Mouse (Mus musculus) liver, embryonic 11.5 days (tissue): ENCODE measurements at regions not wholly inside any gene's neighbourhood (a gene's known extent, or its start where the extent isn't known, plus 50 kb on each side); places are given as distances from the start of the nearest gene placed in this dataset.

Experiments
- ATAC-seq: fragments of 200-750 bp; cut with Nextera tagmentation; replicated peaks from 2 replicates; pipeline ENCODE4 v1.8.0; 2017; ENCODE audit warnings: moderate number of reproducible peaks, mild to moderate bottlenecking, moderate TSS enrichment, moderate library complexity; ENCODE audit not compliant: low FRiP score
- DNase-seq: peaks from one replicate; pipeline ENCODE4 v3.0.0-alpha.2; 2017; ENCODE audit warnings: low spot score
- H3K27ac ChIP-seq: fragments of 300-500 bp; sonication (generic); 2 replicates; pipeline ENCODE4 v1.5.1; 2014; ENCODE audit warnings: mild to moderate bottlenecking, low read depth, low read length, control low read depth
- H3K27me3 ChIP-seq: fragments of 300-500 bp; sonication (generic); replicated peaks from 2 replicates; pipeline ENCODE4 v1.6.1; 2014; ENCODE audit warnings: low read length, mixed read lengths; ENCODE audit not compliant: control insufficient read depth, insufficient read depth
- H3K36me3 ChIP-seq: fragments of 300-500 bp; sonication (generic); 2 replicates; pipeline ENCODE4 v1.6.1; 2014; ENCODE audit warnings: mild to moderate bottlenecking, low read length, moderate library complexity, mixed read lengths; ENCODE audit not compliant: control insufficient read depth, insufficient read depth
- H3K4me1 ChIP-seq: fragments of 300-500 bp; sonication (generic); replicated peaks from 2 replicates; pipeline ENCODE4 v1.6.1; 2014; ENCODE audit warnings: low read length, mixed read lengths; ENCODE audit not compliant: control insufficient read depth, insufficient read depth
- H3K4me2 ChIP-seq: fragments of 300-500 bp; sonication (generic); 2 replicates; pipeline ENCODE4 v1.6.1; 2014; ENCODE audit warnings: mild to moderate bottlenecking, control low read depth, moderate library complexity
- H3K4me3 ChIP-seq: fragments of 300-500 bp; sonication (generic); 2 replicates; pipeline ENCODE4 v1.5.1; 2014; ENCODE audit warnings: low read depth, low read length, control low read depth
- H3K9ac ChIP-seq: fragments of 300-500 bp; sonication (generic); 2 replicates; pipeline ENCODE4 v1.6.1; 2014; ENCODE audit warnings: low read depth, low read length, control low read depth
- H3K9me3 ChIP-seq: fragments of 300-500 bp; sonication (generic); 2 replicates; pipeline ENCODE4 v1.6.1; 2016; ENCODE audit warnings: low read length, inconsistent platforms, mixed read lengths; ENCODE audit not compliant: control insufficient read depth
- WGBS: fragments of 180-500 bp; shearing (Covaris S2); extraction: QIAGEN DNeasy Blood & Tissue Kit; methylation state at CpG from one replicate; pipeline ENCODE4 v1.1.7; 2014; 5-methylcytosine and 5-hydroxymethylcytosine counted together

GRCm38 (mm10) chr3:155487877-155488537 is 394.8 kb downstream of the Lrriq3 start:
- Histone ChIP-seq H3K9me3 (no peaks in the 10 kb centered on the region), H3K4me2 (no peak overlapping the region), H3K9ac (no peak overlapping the region), H3K4me1 (no peaks in the 10 kb centered on the region), H3K27ac (no peak overlapping the region), H3K27me3 (no peaks in the 10 kb centered on the region), H3K4me3 (no peak overlapping the region), H3K36me3 (no peaks in the 10 kb centered on the region)
- no peak for DNase-seq
- no peak for ATAC-seq
- 69% methylated on average over 8 of the region's 8 CpGs for WGBS

GRCm38 (mm10) chr3:155490670-155491069 is 397.4 kb downstream of the Lrriq3 start:
- Histone ChIP-seq H3K27me3 (no peaks in the 10 kb centered on the region), H3K4me2 (no peak overlapping the region), H3K4me1 (no peaks in the 10 kb centered on the region), H3K4me3 (no peak overlapping the region), H3K27ac (no peak overlapping the region), H3K9ac (no peak overlapping the region), H3K36me3 (no peaks in the 10 kb centered on the region), H3K9me3 (no peaks in the 10 kb centered on the region)
- WGBS = 59% methylated on average over 1 of the region's 1 CpGs
- ATAC-seq (no peak), DNase-seq (no peak)

GRCm38 (mm10) chr3:155510161-155510857 is 417.1 kb downstream of the Lrriq3 start:
- DNase-seq = no peak
- no peaks in the 10 kb centered on the region for H3K36me3 ChIP-seq
- H3K4me3 ChIP-seq = no peak overlapping the region
- H3K27me3 ChIP-seq = no peaks in the 10 kb centered on the region
- no peak overlapping the region for H3K27ac ChIP-seq
- no peak for ATAC-seq
- WGBS = 95% methylated on average over 1 of the region's 1 CpGs
- H3K4me1 ChIP-seq = no peaks in the 10 kb centered on the region
- no peaks in the 10 kb centered on the region for H3K9me3 ChIP-seq
- H3K9ac ChIP-seq = no peak overlapping the region
- H3K4me2 ChIP-seq = no peak overlapping the region

- no peak overlapping the region for H3K4me2 ChIP-seq
- H3K36me3 ChIP-seq = no peaks in the 10 kb centered on the region
- H3K27ac ChIP-seq = no peak overlapping the region
- ATAC-seq (no peak), DNase-seq (no peak)
- no peaks in the 10 kb centered on the region for H3K27me3 ChIP-seq
- no peak overlapping the region for H3K4me3 ChIP-seq
- H3K9ac ChIP-seq = no peak overlapping the region
- H3K9me3 ChIP-seq = no peaks in the 10 kb centered on the region
- no peaks in the 10 kb centered on the region for H3K4me1 ChIP-seq
- 67% methylated on average over 2 of the region's 2 CpGs for WGBS
Measured at GRCm38 (mm10) chr3:155513885-155514284, 420.7 kb downstream of the Lrriq3 start.

GRCm38 (mm10) chr3:155529312-155529711 is 436.1 kb downstream of the Lrriq3 start:
- ATAC-seq (no peak), DNase-seq (no peak)
- Histone ChIP-seq H3K4me2 (no peak overlapping the region), H3K9ac (no peak overlapping the region), H3K27me3 (no peaks in the 10 kb centered on the region), H3K36me3 (no peaks in the 10 kb centered on the region), H3K4me1 (no peaks in the 10 kb centered on the region), H3K4me3 (no peak overlapping the region), H3K9me3 (no peaks in the 10 kb centered on the region), H3K27ac (no peak overlapping the region)
- WGBS = 73% methylated on average over 3 of the region's 3 CpGs

- DNase-seq (no peak), ATAC-seq (no peak)
- Histone ChIP-seq H3K9ac (no peak overlapping the region), H3K4me1 (no peaks in the 10 kb centered on the region), H3K4me3 (no peak overlapping the region), H3K36me3 (no peaks in the 10 kb centered on the region), H3K27ac (no peak overlapping the region), H3K27me3 (no peaks in the 10 kb centered on the region), H3K4me2 (no peak overlapping the region), H3K9me3 (no peaks in the 10 kb centered on the region)
Measured at GRCm38 (mm10) chr3:155530811-155531210, 437.6 kb downstream of the Lrriq3 start.

GRCm38 (mm10) chr3:155532075-155532474 is 438.8 kb downstream of the Lrriq3 start:
- no peak for ATAC-seq

GRCm38 (mm10) chr3:155548204-155548603 is 455.0 kb downstream of the Lrriq3 start:
- Histone ChIP-seq H3K4me1 (no peaks in the 10 kb centered on the region), H3K9me3 (no peaks in the 10 kb centered on the region), H3K27ac (no peak overlapping the region), H3K9ac (no peak overlapping the region), H3K27me3 (no peaks in the 10 kb centered on the region), H3K4me3 (no peak overlapping the region), H3K4me2 (no peak overlapping the region), H3K36me3 (no peaks in the 10 kb centered on the region)
- ATAC-seq = no peak
- no peak for DNase-seq
- WGBS = 89% methylated on average over 6 of the region's 6 CpGs

More at GRCm38 (mm10) chr3:155532075-155532474, 438.8 kb downstream of the Lrriq3 start:
- H3K9me3 ChIP-seq = no peaks in the 10 kb centered on the region
- WGBS = 79% methylated on average over 4 of the region's 4 CpGs
- no peak overlapping the region for H3K27ac ChIP-seq
- H3K27me3 ChIP-seq = no peaks in the 10 kb centered on the region
- H3K9ac ChIP-seq = no peak overlapping the region
- H3K36me3 ChIP-seq = no peaks in the 10 kb centered on the region
- H3K4me1 ChIP-seq = no peaks in the 10 kb centered on the region
- no peak overlapping the region for H3K4me2 ChIP-seq
- no peak overlapping the region for H3K4me3 ChIP-seq
- DNase-seq = no peak

- no peak overlapping the region for H3K4me2 ChIP-seq
- no peaks in the 10 kb centered on the region for H3K4me1 ChIP-seq
- ATAC-seq (no peak), DNase-seq (no peak)
- WGBS = 54% methylated on average over 2 of the region's 2 CpGs
- H3K9me3 ChIP-seq = no peaks in the 10 kb centered on the region
- H3K9ac ChIP-seq = no peak overlapping the region
- H3K36me3 ChIP-seq = no peaks in the 10 kb centered on the region
- no peak overlapping the region for H3K27ac ChIP-seq
- no peaks in the 10 kb centered on the region for H3K27me3 ChIP-seq
- no peak overlapping the region for H3K4me3 ChIP-seq
Measured at GRCm38 (mm10) chr3:155577111-155577510, 483.9 kb downstream of the Lrriq3 start.
